Mouse (Mus musculus): Measurements from ENCODE around the gene Wfdc21.

Wfdc21 gene

DNA sequence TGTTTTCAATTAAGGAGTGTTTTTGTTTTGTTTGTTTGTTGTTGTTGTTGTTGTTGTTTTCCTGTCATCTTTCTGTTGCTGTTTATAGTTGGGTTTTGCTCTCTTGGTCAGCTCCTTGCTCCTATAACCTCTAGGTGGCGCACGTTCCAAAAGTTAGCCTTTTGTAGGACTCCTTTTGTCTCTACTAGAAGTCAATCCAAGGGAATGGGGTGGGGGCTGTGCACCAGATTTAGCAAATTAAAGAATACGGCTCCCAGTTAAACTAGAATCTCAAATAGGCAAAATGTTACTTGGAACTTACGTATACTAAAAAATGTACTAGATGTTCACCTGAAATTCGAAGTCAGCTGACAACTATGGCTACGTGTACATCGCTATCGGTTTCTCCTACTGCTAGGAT, 55.4 kb downstream of the Wfdc21 start:
- DNase-seq (ENCODE audit: low read depth, low spot score) = peak; percentile 47
